Mouse (Mus musculus): ENCODE results near the gene V1rd19. TPM values are rescaled to one million over a fixed set of nuclear protein-coding genes. Genes with fewer than 3 reads are reported as not detected.
"Not testable (repeated sequence)": the region's sequence is repeated elsewhere in the genome, so short reads cannot be mapped to it uniquely, and the experiment has no call there.

The V1rd19 gene
- total RNA-seq (2021): not detected

DNA sequence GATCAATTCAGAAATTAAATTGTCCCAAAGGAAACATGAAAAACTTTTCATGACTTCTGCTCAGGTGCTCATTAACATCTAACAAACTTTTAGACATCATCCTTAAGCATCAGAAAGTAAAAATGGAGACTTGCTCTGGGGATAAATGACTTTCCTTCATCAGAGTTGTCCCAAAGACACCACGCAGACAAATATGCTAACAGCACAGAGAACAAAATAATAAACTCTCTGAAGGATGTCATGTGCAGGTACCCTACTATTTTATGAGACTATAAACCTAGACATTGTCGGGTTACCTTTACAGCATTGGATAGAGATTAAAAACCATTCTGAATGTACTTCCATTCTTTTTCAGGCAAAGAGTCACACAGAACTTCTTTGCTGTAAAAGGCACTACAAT is at the start of gene V1rd19:
Gene V1rd19, plus strand, starts transcription at position 301 of the 400 bp plus-strand sequence.
- DNase-seq: no peak
- intact Hi-C loops (cut with DNase I): no loop called here

DNA sequence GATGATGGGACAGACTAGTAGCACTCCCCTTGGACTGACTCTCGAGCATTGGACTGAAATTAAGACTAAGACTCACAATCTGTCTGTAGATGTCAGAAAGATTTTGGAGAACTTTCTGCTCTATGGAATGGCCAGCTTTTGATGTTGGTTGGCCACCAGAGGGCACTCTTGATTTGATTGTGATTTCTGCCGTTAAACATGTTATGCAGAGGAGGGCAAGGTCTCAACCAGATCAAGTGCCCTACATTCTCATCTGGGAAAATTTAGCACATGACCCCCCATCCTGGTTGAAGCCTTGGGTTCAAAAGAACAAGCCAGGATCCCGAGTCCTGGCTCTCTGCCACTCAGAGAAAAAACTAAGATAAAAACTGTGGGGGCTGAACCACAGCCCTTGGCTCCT is 33.4 kb upstream of the V1rd19 start:
- intact Hi-C loops (cut with DNase I): loop anchor here (10.0 kb wide), 1 partner anchor 317 kb away; no protein-coding TSS in a partner anchor
- DNase-seq: peak; percentile 3

DNA sequence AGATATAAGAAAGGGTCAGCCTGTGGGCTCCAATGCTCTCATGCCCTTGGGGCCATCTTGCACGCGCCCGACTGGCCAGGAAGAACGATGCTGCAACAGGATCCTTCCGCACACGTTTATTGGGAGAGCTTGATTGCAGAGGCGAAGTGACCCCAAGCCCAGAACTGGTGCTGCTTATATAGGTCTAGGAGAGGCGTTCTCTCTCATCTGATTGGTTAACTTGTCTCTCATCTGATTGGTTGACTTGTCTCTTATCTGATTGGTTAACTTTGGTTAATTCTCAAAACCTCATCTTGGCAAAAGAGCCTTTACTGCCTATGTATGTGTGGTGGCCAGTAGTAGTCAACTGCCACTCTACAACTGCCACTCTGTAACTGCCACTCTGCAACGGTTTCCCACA is 27.2 kb upstream of the V1rd19 start, which contains the start of gene Vmn1r181:
Gene Vmn1r181, plus strand, starts transcription at position 301 of the 400 bp plus-strand sequence.
- intact Hi-C loops (cut with DNase I); DNase-seq: not testable (repeated sequence)

DNA sequence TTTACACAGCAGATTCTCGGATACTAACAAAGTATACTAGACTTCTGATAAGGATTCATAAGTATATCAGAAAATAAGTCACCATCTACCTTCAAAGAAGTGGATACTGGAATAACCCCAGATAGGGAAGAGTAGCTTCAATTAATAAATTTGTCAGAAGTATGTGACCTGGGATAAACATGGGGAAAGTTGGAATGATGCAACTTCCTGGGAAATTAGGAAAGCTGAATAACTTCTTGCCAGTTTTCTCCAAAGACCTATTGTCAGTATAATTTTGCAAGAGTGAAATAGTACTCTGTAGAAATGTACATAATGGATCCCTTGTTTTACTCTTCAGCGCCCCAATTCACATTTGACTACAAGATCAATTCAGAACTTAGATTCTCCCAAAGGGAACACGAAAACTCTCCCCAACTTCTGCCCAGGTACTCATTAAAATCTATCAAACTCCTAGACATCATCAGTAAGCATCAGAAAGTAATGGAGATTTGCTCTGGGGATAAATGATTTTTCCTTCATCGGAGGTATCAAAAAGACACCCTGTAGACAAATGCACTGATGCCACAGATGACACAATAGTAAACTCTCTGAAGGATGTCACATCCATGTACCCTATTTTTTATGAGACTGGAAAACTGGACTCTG is 51.3 kb downstream of the V1rd19 start, which contains the start of gene Vmn1r183:
Gene Vmn1r183, plus strand, starts transcription at position 595 of the 645 bp plus-strand sequence.
- DNase-seq: no peak
- intact Hi-C loops (cut with DNase I): no loop called here

Other genes with a start within 250 kb of the V1rd19 start
- not detected for gene Vmn1r174, start 249.4 kb upstream of the V1rd19 start, total RNA-seq (2021)
- not detected for gene Vmn1r175, start 191.0 kb upstream of the V1rd19 start, total RNA-seq (2021)
- gene Vmn1r176, start 164.3 kb upstream of the V1rd19 start, total RNA-seq (2021): not detected
- gene Vmn1r177, start 135.2 kb upstream of the V1rd19 start, total RNA-seq (2021): not detected
- not detected for gene Vmn1r178, start 109.7 kb upstream of the V1rd19 start, total RNA-seq (2021)
- gene Vmn1r179, start 74.7 kb upstream of the V1rd19 start, total RNA-seq (2021): not detected
- not detected for gene Vmn1r180, start 51.1 kb upstream of the V1rd19 start, total RNA-seq (2021)
- gene Vmn1r181, start 27.1 kb upstream of the V1rd19 start, total RNA-seq (2021): not detected
- not detected for gene Vmn1r183, start 51.6 kb downstream of the V1rd19 start, total RNA-seq (2021)
- 10 to 100 TPM; 32.1 to 33.3 TPM for gene Zfp180, start 80.2 kb downstream of the V1rd19 start, total RNA-seq (2021)
- gene Zfp112, start 110.6 kb downstream of the V1rd19 start, total RNA-seq (2021): 1 to 10 TPM; 6.6 to 8.1 TPM
- 10 to 100 TPM; 20.4 to 20.7 TPM for gene Zfp235, start 132.5 kb downstream of the V1rd19 start, total RNA-seq (2021)
- gene Zfp114, start 173.4 kb downstream of the V1rd19 start, total RNA-seq (2021): 1 to 10 TPM; 5.2 to 6.2 TPM
- gene Zfp111, start 209.8 kb downstream of the V1rd19 start, total RNA-seq (2021): 10 to 100 TPM; 10.1 to 12.0 TPM
- gene Zfp109, start 235.9 kb downstream of the V1rd19 start, total RNA-seq (2021): 1 to 10 TPM; 6.1 to 6.3 TPM